Mouse (Mus musculus) liver, adult (tissue): ENCODE data around the gene Gdf1.

Experiments
- GATA4 ChIP-seq: IDR thresholded peaks from 2 replicates; pipeline ENCODE4 v1.6.1; 2014; ENCODE audit warnings: mild to moderate bottlenecking, low read length; ENCODE audit not compliant: insufficient replicate concordance

Gdf1 gene

GRCm38 (mm10) chr8:70347443-70347842 lies 17.8 kb downstream of the Gdf1 start:
- no peak for TF ChIP-seq GATA4

- no peak for TF ChIP-seq GATA4
These were observed 18.3 kb downstream of the Gdf1 start for GRCm38 (mm10) chr8:70347860-70348420.

- TF ChIP-seq GATA4, result no peak
These were observed 21.7 kb downstream of the Gdf1 start for GRCm38 (mm10) chr8:70351035-70351999.

- no peak for TF ChIP-seq GATA4
These were observed 22.4 kb downstream of the Gdf1 start for GRCm38 (mm10) chr8:70352000-70352384.

GRCm38 (mm10) chr8:70352657-70353151 lies 23.1 kb downstream of the Gdf1 start:
- no peak for TF ChIP-seq GATA4

- TF ChIP-seq GATA4, result no peak
These were observed 23.7 kb downstream of the Gdf1 start, which contains the start of gene Upf1 for GRCm38 (mm10) chr8:70353194-70353817. Gene Upf1 (minus strand): TSS chr8:70353278.

GRCm38 (mm10) chr8:70354004-70354403 lies 24.4 kb downstream of the Gdf1 start:
- TF ChIP-seq GATA4, result no peak

GRCm38 (mm10) chr8:70356111-70356510 lies 26.5 kb downstream of the Gdf1 start:
- TF ChIP-seq GATA4, result no peak

GRCm38 (mm10) chr8:70359411-70359810 lies 29.8 kb downstream of the Gdf1 start:
- no peak for TF ChIP-seq GATA4

- TF ChIP-seq GATA4, result no peak
These were observed 31.2 kb downstream of the Gdf1 start for GRCm38 (mm10) chr8:70360769-70361168.

- no peak for TF ChIP-seq GATA4
These were observed 31.9 kb downstream of the Gdf1 start for GRCm38 (mm10) chr8:70361484-70362032.

GRCm38 (mm10) chr8:70364066-70364465 lies 34.4 kb downstream of the Gdf1 start:
- TF ChIP-seq GATA4, result no peak

- no peak for TF ChIP-seq GATA4
These were observed 37.0 kb downstream of the Gdf1 start for GRCm38 (mm10) chr8:70366588-70366987.

- no peak for TF ChIP-seq GATA4
These were observed 40.9 kb downstream of the Gdf1 start for GRCm38 (mm10) chr8:70370476-70370875.

- TF ChIP-seq GATA4, result no peak
These were observed 42.3 kb downstream of the Gdf1 start for GRCm38 (mm10) chr8:70371951-70372350.

GRCm38 (mm10) chr8:70373397-70374317 lies 44.0 kb downstream of the Gdf1 start, which contains the start of gene Comp:
Gene Comp (plus strand): TSS chr8:70373558.
- no peak for TF ChIP-seq GATA4
